Mouse (Mus musculus) G1E (cell line): Measurements from ENCODE around the gene Natd1. TPM values are rescaled to one million over a fixed set of nuclear protein-coding genes. Genes with fewer than 3 reads are reported as not detected.

Experiments used
- ATAC-seq: 2 replicates; pipeline ENCODE4 v1.8.0; 2016; ENCODE audit warnings: mild to moderate bottlenecking; ENCODE audit not compliant: insufficient number of reproducible peaks, poor library complexity, low FRiP score, severe bottlenecking; ENCODE audit errors: extremely low read depth
- DNase-seq: peaks from one replicate; pipeline ENCODE4 v3.0.0; 2012; ENCODE audit warnings: low spot score
- H3K27me3 ChIP-seq: 2 replicates; pipeline ENCODE4 v1.6.1; 2012; ENCODE audit warnings: mild to moderate bottlenecking, low read length, inconsistent platforms; ENCODE audit not compliant: insufficient read depth
- H3K36me3 ChIP-seq: replicated peaks from 2 replicates; pipeline ENCODE3; 2012; ENCODE audit warnings: mild to moderate bottlenecking, inconsistent platforms
- H3K4me1 ChIP-seq: 2 replicates; pipeline ENCODE4 v1.6.1; 2012; ENCODE audit warnings: low read depth, low read length, inconsistent platforms, mixed read lengths; ENCODE audit not compliant: insufficient read depth
- H3K4me3 ChIP-seq: 2 replicates; pipeline ENCODE4 v1.5.1; 2012; ENCODE audit warnings: low read depth, mild to moderate bottlenecking, inconsistent platforms, low read length, moderate library complexity, mixed read lengths
- H3K9me3 ChIP-seq: replicated peaks from 2 replicates; pipeline ENCODE4 v1.6.1; 2012; ENCODE audit warnings: inconsistent platforms
- CTCF ChIP-seq: IDR thresholded peaks from 2 replicates; pipeline ENCODE4 v1.5.1; 2012; ENCODE audit warnings: low read depth, low read length, inconsistent platforms, mixed read lengths
- GATA1 ChIP-seq: IDR thresholded peaks from 2 replicates; pipeline ENCODE4 v1.6.1; 2012; ENCODE audit warnings: borderline replicate concordance, low read length, inconsistent platforms, mixed read lengths
- GATA2 ChIP-seq: IDR thresholded peaks from 2 replicates; pipeline ENCODE4 v1.6.1; 2012; ENCODE audit warnings: low read depth, low read length, inconsistent platforms, borderline replicate concordance
- POLR2AphosphoS5 ChIP-seq: IDR thresholded peaks from 2 replicates; pipeline ENCODE4 v1.6.1; 2012; ENCODE audit warnings: low read depth, low read length, inconsistent platforms; ENCODE audit not compliant: insufficient replicate concordance
- TAL1 ChIP-seq: conservative IDR thresholded peaks from 2 replicates; pipeline ENCODE4 v1.6.1; 2012; ENCODE audit warnings: low read depth, low read length, inconsistent platforms, mixed read lengths
- polyA plus RNA-seq: library from polyadenylated mRNA; stranded (reverse); fragments of >175 nt; gene quantifications from 2 replicates; pipeline ENCODE4 v1.2.3, GENCODE M21; 2012
- total RNA-seq, 2 experiments: library from RNA; stranded (forward) in 1 of 2; stranded (reverse) in 1 of 2; fragments of 200-1000 nt in 1 of 2; fragments of >200 nt in 1 of 2; fragmentation: Nextera tagmentation in 1 of 2; gene quantifications; 2 replicates each; pipeline ENCODE4 v1.2.3; 2014 to 2017

Gene Natd1
- total and polyA plus RNA-seq, 3 experiments: 5.9 to 10.5 (median 6.4) TPM

- Histone ChIP-seq H3K4me1 (peaks cover 24% of the 10 kb centered on the region), H3K9me3 (no peaks in the 10 kb centered on the region), H3K36me3 (peaks cover 18% of the 10 kb centered on the region), H3K27me3 (no peaks in the 10 kb centered on the region; the same call in 1 of the 2 replicates), H3K4me3 (no peak overlapping the region)
- DNase-seq (no peak), ATAC-seq (no peak)
- no peak for TF ChIP-seq CTCF
- no peak for TF ChIP-seq POLR2AphosphoS5
- TF ChIP-seq GATA1: no peak
- TF ChIP-seq GATA2: no peak
Measured at GRCm38 (mm10) chr11:60882386-60882785, 32.2 kb downstream of the Natd1 start.

- peaks cover 33% of the 10 kb centered on the region for H3K36me3 ChIP-seq
- peaks cover 43% of the 10 kb centered on the region for H3K4me1 ChIP-seq
- no peak for TF ChIP-seq CTCF
- TF ChIP-seq GATA2: no peak
- TF ChIP-seq TAL1: no peak
- TF ChIP-seq POLR2AphosphoS5: no peak
- no peak for TF ChIP-seq GATA1
- H3K27me3 ChIP-seq: no peaks in the 10 kb centered on the region; the same call in 1 of the 2 replicates
- ATAC-seq: no peak
- DNase-seq: no peak
- H3K4me3 ChIP-seq: no peak overlapping the region
- no peaks in the 10 kb centered on the region for H3K9me3 ChIP-seq
Measured at GRCm38 (mm10) chr11:60880559-60880958, 34.0 kb downstream of the Natd1 start.

DNA sequence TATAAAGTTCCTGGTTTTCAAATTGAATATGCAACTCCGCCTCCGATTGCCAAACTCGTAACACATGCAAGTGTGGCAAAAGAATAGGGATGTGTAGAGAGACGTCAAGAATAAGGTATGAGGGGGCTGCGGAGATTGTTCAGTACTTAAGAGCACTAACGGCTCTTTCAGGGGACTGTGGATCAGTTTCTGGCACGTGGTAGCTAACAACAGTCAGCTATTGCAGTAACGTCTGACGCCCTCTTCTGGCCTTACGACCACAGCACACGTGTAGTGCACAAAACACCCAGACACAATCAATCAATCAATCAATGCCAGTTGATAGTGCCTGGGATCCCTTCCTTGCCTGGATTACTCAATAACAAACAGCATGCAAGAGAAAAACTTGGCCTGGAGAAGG is 35.1 kb downstream of the Natd1 start:
- H3K36me3 ChIP-seq: peaks cover 44% of the 10 kb centered on the region
- DNase-seq: peak; percentile 43
- H3K27me3 ChIP-seq: no peaks in the 10 kb centered on the region
- peak; percentile 42 for ATAC-seq
- H3K9me3 ChIP-seq: no peaks in the 10 kb centered on the region
- H3K4me1 ChIP-seq: peaks cover 54% of the 10 kb centered on the region
- TF ChIP-seq POLR2AphosphoS5 (no peak), GATA1 (no peak), CTCF (peak; percentile 78), GATA2 (no peak), TAL1 (no peak)
- peak overlapping the region; percentile 86 for H3K4me3 ChIP-seq

GRCm38 (mm10) chr11:60878675-60879294 is 35.8 kb downstream of the Natd1 start, which contains the start of gene Tmem11:
Gene Tmem11, minus strand, starts transcription at chr11:60879272.
- Histone ChIP-seq H3K36me3 (peaks cover 50% of the 10 kb centered on the region), H3K27me3 (no peaks in the 10 kb centered on the region), H3K4me3 (peak within 1 kb of the TSS; percentile 86), H3K9me3 (no peaks in the 10 kb centered on the region), H3K4me1 (peaks cover 60% of the 10 kb centered on the region)
- ATAC-seq (peak; percentile 96), DNase-seq (peak; percentile 90)
- no peak for TF ChIP-seq TAL1
- no peak for TF ChIP-seq POLR2AphosphoS5
- TF ChIP-seq GATA1: no peak
- no peak for TF ChIP-seq CTCF
- TF ChIP-seq GATA2: no peak

GRCm38 (mm10) chr11:60878056-60878612 is 36.4 kb downstream of the Natd1 start:
- DNase-seq: peak; percentile 46
- Histone ChIP-seq H3K4me3 (peak overlapping the region; percentile 86), H3K9me3 (no peaks in the 10 kb centered on the region), H3K27me3 (no peaks in the 10 kb centered on the region), H3K4me1 (peaks cover 65% of the 10 kb centered on the region), H3K36me3 (peaks cover 52% of the 10 kb centered on the region)
- ATAC-seq: no peak
- TF ChIP-seq GATA1 (no peak), POLR2AphosphoS5 (no peak), GATA2 (no peak), CTCF (no peak), TAL1 (no peak)

- no peak for TF ChIP-seq POLR2AphosphoS5
- no peak for TF ChIP-seq CTCF
- TF ChIP-seq GATA2: no peak
- TF ChIP-seq TAL1: no peak
- no peak for DNase-seq
- Histone ChIP-seq H3K9me3 (no peaks in the 10 kb centered on the region), H3K4me3 (no peak overlapping the region), H3K36me3 (peaks cover 85% of the 10 kb centered on the region), H3K27me3 (no peaks in the 10 kb centered on the region), H3K4me1 (peaks cover 68% of the 10 kb centered on the region)
- ATAC-seq: no peak
Measured at GRCm38 (mm10) chr11:60873101-60873500, 41.4 kb downstream of the Natd1 start.
